ENCODE assay signal across 7 mouse cellular contexts in the genomic region with DNA sequence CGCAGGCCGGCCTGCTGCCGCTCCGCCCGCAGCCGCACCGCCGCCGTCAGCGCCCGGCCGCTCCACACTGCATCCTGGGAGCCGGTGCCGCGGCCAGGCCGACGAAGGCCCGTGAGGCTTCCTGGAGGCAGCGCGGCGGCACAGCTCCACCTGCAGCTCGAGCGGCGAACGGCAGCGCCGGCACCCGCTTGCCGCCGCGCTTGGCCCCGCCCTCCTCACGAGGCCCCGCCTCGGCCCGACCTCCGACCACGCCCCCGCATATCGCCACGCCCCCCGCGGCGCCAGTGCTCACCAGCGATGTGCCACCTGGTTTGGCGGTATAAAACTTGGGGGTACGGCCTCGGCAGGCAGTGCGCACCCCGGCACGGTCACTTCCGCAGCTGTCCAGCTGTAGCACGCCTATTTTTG. TPM values are rescaled to one million over a fixed set of nuclear protein-coding genes. Genes with fewer than 3 reads are reported as not detected.
DNase-seq lines count a peak whose midpoint lies in the region; ATAC-seq lines count a peak whose summit lies in the region.

A gene (minus strand): TSS at position 123 of the 408 bp plus-strand sequence.

- peak within 1 kb of the TSS; percentile 90 for H3K4me2 ChIP-seq in intestine, embryonic 16.5 days (ENCODE audit: low read depth, low read length)
- peak within 1 kb of the TSS; percentile 52 for H3K4me2 ChIP-seq in midbrain, embryonic 11.5 days

- H3K4me3 ChIP-seq in intestine, embryonic 16.5 days (ENCODE audit: low read length) = peak within 1 kb of the TSS; percentile 72
- peak within 1 kb of the TSS; percentile 90 for H3K4me3 ChIP-seq in midbrain, embryonic 11.5 days (ENCODE audit: low read depth, low read length)

- H3K9ac ChIP-seq in intestine, embryonic 16.5 days (ENCODE audit: low read depth, low read length) = peak within 1 kb of the TSS; percentile 93
- peak within 1 kb of the TSS; percentile 98 for H3K9ac ChIP-seq in midbrain, embryonic 11.5 days (ENCODE audit: low read length)

- peak within 1 kb of the TSS; percentile 93 for H3K27ac ChIP-seq in intestine, embryonic 16.5 days (ENCODE audit: low read length)
- peak within 1 kb of the TSS; percentile 74 for H3K27ac ChIP-seq in midbrain, embryonic 11.5 days (ENCODE audit: low read depth, low read length)

- WGBS in intestine, embryonic 16.5 days = under 1% methylated on average over 43 of the region's 53 CpGs
- under 1% methylated on average over 42 of the region's 53 CpGs for WGBS in midbrain, embryonic 11.5 days

- ATAC-seq in intestine, embryonic 16.5 days = peak; percentile 95
- peak; percentile 94 for ATAC-seq in midbrain, embryonic 11.5 days (ENCODE audit: low FRiP score)

- DNase-seq in adrenal gland, adult 2 months = peak; percentile 96
- DNase-seq in embryo, embryonic 11.5 days (ENCODE audit: low read depth, low spot score) = peak; percentile 79
- DNase-seq in gastrocnemius, postnatal 4 days (ENCODE audit: low spot score in 2 of 2) = peak; percentile 92
- DNase-seq in left cerebral cortex, postnatal 36 days (ENCODE audit: low spot score in 2 of 2) = peak; percentile 91 to 94
- peak; percentile 99 for DNase-seq in midbrain, embryonic 11.5 days (ENCODE audit: low spot score, missing footprints)
- peak; percentile 84 for DNase-seq in skeletal muscle tissue, adult 2 months (ENCODE audit: low read depth, low spot score)

- no peaks in the 10 kb centered on the region for H3K27me3 ChIP-seq in intestine, embryonic 16.5 days (replicated peaks; ENCODE audit: control insufficient read depth, insufficient read depth, low read length)
- no peaks in the 10 kb centered on the region for H3K27me3 ChIP-seq in midbrain, embryonic 11.5 days (ENCODE audit: control insufficient read depth, insufficient read depth, low read length)

- peaks cover 11% of the 10 kb centered on the region; the same call in 1 of the 2 replicates for H3K36me3 ChIP-seq in intestine, embryonic 16.5 days (ENCODE audit: control insufficient read depth, insufficient read depth, low read length)
- H3K36me3 ChIP-seq in midbrain, embryonic 11.5 days (ENCODE audit: control insufficient read depth, insufficient read depth, low read length) = peaks cover 14% of the 10 kb centered on the region

- no peaks in the 10 kb centered on the region for H3K9me3 ChIP-seq in intestine, embryonic 16.5 days (ENCODE audit: control insufficient read depth, low read length)
- H3K9me3 ChIP-seq in midbrain, embryonic 11.5 days (ENCODE audit: control insufficient read depth, low read length) = no peaks in the 10 kb centered on the region

- H3K4me1 ChIP-seq in intestine, embryonic 16.5 days (ENCODE audit: control insufficient read depth, insufficient read depth, low read length) = peaks cover 8% of the 10 kb centered on the region
- H3K4me1 ChIP-seq in midbrain, embryonic 11.5 days (ENCODE audit: control insufficient read depth, insufficient read depth, low read length) = peaks cover 9% of the 10 kb centered on the region

- intact Hi-C loops in left cerebral cortex, postnatal 36 days (cut with DNase I) = no loop called here

RNA-seq across cellular contexts. Expression of the gene that starts here (rescaled TPM):
- 10 to 100 TPM; 23.4 to 24.8 TPM for total RNA-seq in adrenal gland, adult 2 months (2021)
- 21.0 and 23.7 TPM in 2 replicates for polyA plus RNA-seq in adrenal gland, adult 2 months (2012; rRNA removed)
- 10 to 100 TPM; 19.1 to 22.8 TPM for total RNA-seq in gastrocnemius, postnatal 4 days (2021)
- 3.8 and 5.9 TPM in 2 replicates for polyA plus RNA-seq in intestine, embryonic 16.5 days (2015; fragmentation: Nextera tagmentation; extraction: Ambion mirVana)
- 10 to 100 TPM; 31.3 to 32.5 TPM for total RNA-seq in left cerebral cortex, postnatal 36 days (2021)
- polyA plus RNA-seq in midbrain, embryonic 11.5 days (2014; fragmentation: Nextera tagmentation; extraction: Ambion mirVana) = 20.0 and 21.1 TPM in 2 replicates

Comparison
In these comparisons a context has a peak if more than half of its experiments do, and no peak if none do; other contexts are left out.
1. Peak in every context shown above with its lines: DNase-seq, ATAC-seq, H3K4me3 ChIP-seq and H3K27ac ChIP-seq.